Mouse (Mus musculus) liver, postnatal 0 days (tissue): Measurements from ENCODE around the gene Ap2s1.
"Not testable (repeated sequence)": the region's sequence is repeated elsewhere in the genome, so short reads cannot be mapped to it uniquely, and the experiment has no call there.

Source experiments
- CTCF ChIP-seq: sonication (generic); IDR thresholded peaks from 2 replicates; pipeline ENCODE4 v1.5.1; 2016; ENCODE audit warnings: antibody characterized with exemption, low read depth
- EP300 ChIP-seq: IDR thresholded peaks from 2 replicates; pipeline ENCODE4 v1.6.1; 2016; ENCODE audit warnings: antibody characterized with exemption, low read depth, mild to moderate bottlenecking

GRCm38 (mm10) chr7:16729563-16729962 lies 8.6 kb upstream of the Ap2s1 start:
- TF ChIP-seq CTCF, EP300: not testable (repeated sequence)
